Mouse (Mus musculus) liver (tissue): ENCODE measurements around the gene Stkld1.
"Not testable (repeated sequence)": the region's sequence is repeated elsewhere in the genome, so short reads cannot be mapped to it uniquely, and the experiment has no call there.

Experiments used
- DNase-seq: peaks from one replicate; pipeline ENCODE4 v3.0.0-alpha.2; 2020; ENCODE audit warnings: mixed read lengths

The Stkld1 gene

GRCm38 (mm10) chr2:26933304-26934055, at the start of gene Stkld1, which contains the start of gene Surf4:
Gene Stkld1, plus strand, starts transcription at chr2:26934047.
Gene Surf4, minus strand, starts transcription at chr2:26933928.
- peak; percentile 96 for DNase-seq

GRCm38 (mm10) chr2:26885541-26885940, 48.3 kb upstream of the Stkld1 start:
- not testable (repeated sequence) for DNase-seq

DNA sequence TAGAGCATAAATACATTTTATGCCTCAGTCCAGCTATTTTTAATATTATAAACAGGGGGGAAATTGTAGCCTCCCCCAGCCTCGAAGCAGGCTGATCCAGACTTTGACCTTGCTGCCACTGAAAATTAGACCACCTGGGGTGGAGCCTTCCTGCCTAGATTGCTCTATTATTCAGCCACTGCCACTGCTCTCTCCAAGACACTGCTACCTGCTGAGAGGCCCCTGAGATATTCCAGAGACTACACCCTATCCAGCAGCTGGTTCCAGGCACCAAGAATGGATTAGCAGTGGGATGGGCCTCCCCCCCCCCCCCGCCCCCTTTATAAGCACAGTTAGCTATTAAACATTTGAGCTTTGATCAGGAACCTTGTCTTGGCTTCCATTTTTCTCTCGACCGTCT, 47.7 kb upstream of the Stkld1 start:
- not testable (repeated sequence) for DNase-seq

- DNase-seq = no peak
Observed at GRCm38 (mm10) chr2:26895898-26896297, 37.9 kb upstream of the Stkld1 start.

- no peak for DNase-seq
Observed at GRCm38 (mm10) chr2:26900731-26901130, 33.1 kb upstream of the Stkld1 start.

DNA sequence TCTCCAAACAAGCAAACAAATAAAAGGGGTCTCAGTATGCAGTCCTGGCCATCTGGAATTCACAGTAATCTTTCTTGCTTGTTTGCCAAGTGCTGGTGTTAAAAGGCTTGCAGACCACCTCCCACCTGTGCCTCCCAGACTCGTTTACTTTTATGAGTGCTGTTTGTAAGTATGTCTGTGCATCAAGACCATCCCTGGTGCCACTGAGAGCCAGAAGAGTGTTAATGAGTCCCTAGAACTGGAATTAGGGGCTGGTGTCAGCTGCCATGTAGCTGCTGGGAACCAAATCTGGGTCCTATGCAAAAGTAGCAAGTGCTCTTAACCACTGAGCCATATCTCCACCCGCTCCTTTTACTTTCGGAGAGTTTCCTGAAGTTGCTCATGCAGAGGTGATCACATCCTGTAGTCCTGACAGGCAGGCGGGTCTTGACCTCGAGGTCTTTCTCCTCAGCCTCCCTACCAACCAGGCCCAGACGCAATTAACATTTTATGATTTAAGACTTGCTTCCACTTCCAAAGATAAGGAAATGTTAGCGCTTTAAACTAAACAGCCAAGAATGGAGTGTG, 31.9 kb upstream of the Stkld1 start:
- no peak for DNase-seq

- peak; percentile 94 for DNase-seq
Observed at GRCm38 (mm10) chr2:26902467-26903220, 31.2 kb upstream of the Stkld1 start, which contains the start of gene Surf6. Gene Surf6, minus strand, starts transcription at chr2:26902879.

DNA sequence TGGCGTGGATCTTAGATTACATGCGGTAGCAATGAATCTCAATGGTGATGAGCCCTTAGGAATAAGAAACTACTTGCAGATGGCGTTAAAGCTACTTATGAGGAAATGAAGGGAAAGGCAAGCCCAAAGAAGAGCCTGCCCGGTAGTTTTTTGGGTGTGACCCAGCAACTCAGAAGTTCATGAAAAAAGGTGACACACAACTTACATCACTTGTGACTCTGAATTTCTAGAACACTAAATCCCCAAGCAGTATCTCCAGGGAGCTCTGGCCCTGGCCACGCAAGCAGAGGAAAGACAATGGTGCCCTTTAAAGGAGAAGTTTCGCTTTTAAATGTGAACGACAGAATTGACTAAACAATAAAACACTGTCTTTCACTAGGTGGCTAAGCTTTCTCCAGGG, 30.5 kb upstream of the Stkld1 start:
- DNase-seq = no peak

- DNase-seq = no peak
Observed at GRCm38 (mm10) chr2:26905936-26906335, 27.9 kb upstream of the Stkld1 start.

- no peak for DNase-seq
Observed at GRCm38 (mm10) chr2:26906431-26906830, 27.4 kb upstream of the Stkld1 start.

- peak; percentile 57 for DNase-seq
Observed at GRCm38 (mm10) chr2:26907109-26907508, 26.7 kb upstream of the Stkld1 start.

- DNase-seq = no peak
Observed at GRCm38 (mm10) chr2:26908710-26909386, 25.0 kb upstream of the Stkld1 start.

- DNase-seq = no peak
Observed at GRCm38 (mm10) chr2:26909387-26909784, 24.5 kb upstream of the Stkld1 start.

DNA sequence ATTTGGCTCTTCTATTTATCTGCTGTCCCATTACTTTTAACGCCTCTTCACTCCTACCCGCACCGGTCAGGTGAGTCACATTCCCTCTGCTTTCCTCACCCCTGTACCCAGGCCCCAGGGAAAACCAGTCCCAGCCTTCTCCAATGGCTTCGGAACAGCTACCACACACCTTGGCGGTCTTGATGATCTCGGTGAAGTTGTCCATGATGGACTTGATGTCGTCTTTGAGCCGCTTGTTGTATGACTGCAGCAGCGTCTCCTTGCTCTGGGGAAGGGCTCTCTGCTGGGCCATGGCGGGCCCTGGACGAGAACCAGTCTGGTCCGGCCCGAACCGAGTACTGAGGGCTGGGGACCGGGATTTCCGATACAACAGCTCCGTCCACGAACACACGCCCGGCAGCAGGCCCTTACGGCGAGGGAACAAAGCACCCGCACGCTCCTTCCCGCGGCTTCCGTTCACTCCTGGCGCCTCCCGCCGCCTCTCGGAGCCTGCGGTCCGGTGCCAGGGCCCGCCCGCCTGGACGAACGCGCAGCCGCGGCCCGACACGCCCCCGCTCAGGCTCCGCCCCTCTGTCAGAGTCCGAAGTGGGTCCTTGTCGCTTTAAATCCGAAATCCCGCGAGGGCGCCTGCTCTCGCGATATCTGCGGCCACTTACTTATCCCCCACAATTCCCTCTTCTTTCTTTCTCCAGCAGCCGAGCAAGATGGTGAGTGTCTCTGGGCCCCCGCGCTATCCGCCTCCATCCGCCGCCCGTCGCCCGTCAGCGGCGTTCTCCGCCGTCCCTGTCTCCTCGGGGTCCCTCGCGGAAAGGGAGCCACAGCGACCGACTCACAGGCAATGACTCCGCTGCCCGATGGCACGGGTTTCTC, 23.5 kb upstream of the Stkld1 start, which contains the start of the genes Med22 and Rpl7a:
Gene Med22, minus strand, starts transcription at position 554 of the 870 bp plus-strand sequence.
Gene Rpl7a, plus strand, starts transcription at position 641 of the 870 bp plus-strand sequence.
- DNase-seq = peak; percentile 100

GRCm38 (mm10) chr2:26910994-26911765, 22.7 kb upstream of the Stkld1 start:
- DNase-seq = peak; percentile 68

- DNase-seq = no peak
Observed at GRCm38 (mm10) chr2:26912253-26912770, 21.5 kb upstream of the Stkld1 start.

- DNase-seq = peak; percentile 33
Observed at GRCm38 (mm10) chr2:26913416-26914147, 20.3 kb upstream of the Stkld1 start.

- no peak for DNase-seq
Observed at GRCm38 (mm10) chr2:26914148-26914941, 19.5 kb upstream of the Stkld1 start.
